Mouse (Mus musculus) midbrain, embryonic 10.5 days (tissue): ENCODE measurements around the gene Lrmda. TPM values are rescaled to one million over a fixed set of nuclear protein-coding genes. Genes with fewer than 3 reads are reported as not detected.

Source experiments
- DNase-seq: peaks from one replicate; pipeline ENCODE4 v3.0.0-alpha.2; 2017; ENCODE audit warnings: low spot score
- H3K27ac ChIP-seq: fragments of 300-500 bp; sonication (generic); replicated peaks from 2 replicates; pipeline ENCODE4 v1.5.1; 2016; ENCODE audit warnings: mild to moderate bottlenecking
- H3K27me3 ChIP-seq: fragments of 300-500 bp; sonication (generic); 2 replicates; pipeline ENCODE4 v1.6.1; 2016; ENCODE audit warnings: low read depth, mild to moderate bottlenecking; ENCODE audit not compliant: poor library complexity, severe bottlenecking
- H3K36me3 ChIP-seq: fragments of 300-500 bp; sonication (generic); 2 replicates; pipeline ENCODE4 v1.6.1; 2016; ENCODE audit warnings: mild to moderate bottlenecking, moderate library complexity
- H3K4me1 ChIP-seq: fragments of 300-500 bp; sonication (generic); 2 replicates; pipeline ENCODE4 v1.6.1; 2016
- H3K4me3 ChIP-seq: fragments of 300-500 bp; sonication (generic); 2 replicates; pipeline ENCODE4 v1.5.1; 2016; ENCODE audit warnings: mild to moderate bottlenecking, moderate library complexity
- H3K9me3 ChIP-seq: fragments of 300-500 bp; sonication (generic); replicated peaks from 2 replicates; pipeline ENCODE4 v1.6.1; 2016; ENCODE audit warnings: mild to moderate bottlenecking
- WGBS: fragments of 180-500 bp; shearing (Covaris S2); methylation state at CpG from one replicate; pipeline ENCODE4 v1.1.7; 2016; 5-methylcytosine and 5-hydroxymethylcytosine counted together
- polyA plus RNA-seq: library from polyadenylated mRNA; unstranded; fragments of >200 nt; fragmentation: Nextera tagmentation; extraction: Ambion mirVana; gene quantifications from 2 replicates; pipeline ENCODE4 v1.2.1, GENCODE M21; 2016

Gene Lrmda
- polyA plus RNA-seq, 1 experiment from 2014 or later = 0.38 TPM

DNA sequence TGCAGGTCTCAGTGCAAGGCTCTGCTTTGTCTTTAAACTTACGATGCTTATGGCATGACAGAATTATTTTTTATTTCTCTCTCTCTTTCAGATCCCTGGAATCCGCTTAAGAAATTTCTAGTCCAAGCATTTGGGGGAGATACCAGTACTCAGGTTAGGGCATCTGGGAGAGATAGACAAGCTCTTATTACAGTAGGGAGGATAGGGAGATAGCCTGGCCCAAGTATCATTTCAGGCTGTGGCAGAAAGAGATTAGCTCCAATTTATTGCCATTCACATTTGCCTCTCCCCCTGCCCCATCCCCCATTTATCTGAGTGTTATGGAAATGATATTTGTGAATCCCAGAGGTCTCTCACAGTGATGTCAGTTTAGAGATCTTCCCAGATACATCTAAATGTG lies 923.1 kb downstream of the Lrmda start:
- H3K36me3 ChIP-seq = no peaks in the 10 kb centered on the region
- 94% methylated on average over 2 of the region's 2 CpGs for WGBS

DNA sequence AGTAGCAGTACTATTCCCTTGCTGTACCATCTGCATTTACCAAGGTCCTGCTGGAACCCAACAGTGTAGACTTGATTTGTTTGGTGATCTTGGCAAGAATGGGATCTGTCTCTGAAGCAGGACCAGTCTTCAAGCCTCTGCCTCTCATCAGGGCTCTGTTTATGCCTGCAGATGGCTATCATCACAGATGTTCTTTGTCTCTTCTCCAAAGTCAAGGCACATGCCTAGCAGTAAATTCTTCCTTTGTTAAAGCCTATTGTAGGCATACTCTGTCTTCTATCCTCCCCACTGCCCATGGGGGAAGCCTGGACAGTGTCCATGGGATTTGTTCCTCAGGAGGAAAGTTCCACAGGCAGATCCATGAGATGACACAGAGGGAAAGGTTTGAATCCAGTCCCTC lies 930.0 kb downstream of the Lrmda start:
- H3K4me3 ChIP-seq = no peak overlapping the region
- DNase-seq = no peak
- H3K27ac ChIP-seq = no peak overlapping the region
- no peaks in the 10 kb centered on the region for H3K27me3 ChIP-seq
- H3K36me3 ChIP-seq = no peaks in the 10 kb centered on the region
- H3K4me1 ChIP-seq = peaks cover 7% of the 10 kb centered on the region
- H3K9me3 ChIP-seq = no peaks in the 10 kb centered on the region

More for the DNA sequence above, 923.1 kb downstream of the Lrmda start:
- H3K27ac ChIP-seq = no peak overlapping the region
- H3K4me3 ChIP-seq = no peak overlapping the region
- no peaks in the 10 kb centered on the region for H3K27me3 ChIP-seq
- H3K4me1 ChIP-seq = peaks cover 2% of the 10 kb centered on the region; the same call in 1 of the 2 replicates
- no peak for DNase-seq
- no peaks in the 10 kb centered on the region for H3K9me3 ChIP-seq

DNA sequence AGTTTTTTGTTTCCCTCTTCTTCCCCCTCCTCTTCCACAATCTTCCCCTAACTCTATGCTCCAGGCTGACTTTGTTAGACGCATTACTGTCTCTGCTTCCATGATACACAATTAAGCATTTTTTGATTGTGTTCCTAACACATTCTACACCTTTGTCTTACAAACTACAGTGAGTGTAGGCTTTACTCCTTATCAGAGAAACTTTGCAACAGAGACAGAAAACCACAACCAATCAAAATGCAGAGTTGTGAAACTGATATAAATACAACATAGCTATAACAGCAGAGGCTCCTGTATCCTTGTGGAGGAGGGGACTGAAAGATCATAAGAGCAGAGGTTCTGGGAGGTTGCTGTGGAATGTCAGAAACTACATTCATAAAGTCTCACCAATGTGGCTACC lies 933.5 kb downstream of the Lrmda start:
- no peaks in the 10 kb centered on the region for H3K27me3 ChIP-seq
- no peak overlapping the region for H3K27ac ChIP-seq
- H3K9me3 ChIP-seq = no peaks in the 10 kb centered on the region
- WGBS = 90% methylated on average over 1 of the region's 1 CpGs
- no peak overlapping the region for H3K4me3 ChIP-seq
- H3K4me1 ChIP-seq = peaks cover 7% of the 10 kb centered on the region
- DNase-seq = no peak
- H3K36me3 ChIP-seq = no peaks in the 10 kb centered on the region

DNA sequence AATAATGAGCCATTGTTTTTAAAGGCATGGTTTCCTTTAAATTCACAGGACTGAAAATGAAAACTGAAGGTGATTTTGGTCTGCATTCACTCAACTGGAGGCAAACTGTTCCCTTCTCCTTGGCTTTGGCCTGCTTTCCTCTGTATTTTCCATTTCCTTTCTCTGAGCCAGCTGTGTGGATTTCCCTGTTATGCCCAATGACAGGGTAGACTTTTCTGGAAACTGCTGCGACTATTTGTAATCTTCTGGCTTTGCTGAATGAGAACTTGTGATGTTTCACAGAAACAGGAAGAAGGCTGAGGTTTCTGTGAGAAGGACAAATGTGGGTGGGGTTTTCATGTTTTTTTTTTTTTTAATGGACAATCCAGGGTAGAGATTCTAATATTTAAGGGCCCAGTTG lies 940.7 kb downstream of the Lrmda start:
- no peaks in the 10 kb centered on the region for H3K36me3 ChIP-seq
- no peaks in the 10 kb centered on the region for H3K9me3 ChIP-seq
- no peak overlapping the region for H3K27ac ChIP-seq
- 91% methylated on average over 1 of the region's 1 CpGs for WGBS
- no peaks in the 10 kb centered on the region for H3K4me1 ChIP-seq
- no peak overlapping the region for H3K4me3 ChIP-seq
- no peaks in the 10 kb centered on the region for H3K27me3 ChIP-seq
- DNase-seq = no peak

DNA sequence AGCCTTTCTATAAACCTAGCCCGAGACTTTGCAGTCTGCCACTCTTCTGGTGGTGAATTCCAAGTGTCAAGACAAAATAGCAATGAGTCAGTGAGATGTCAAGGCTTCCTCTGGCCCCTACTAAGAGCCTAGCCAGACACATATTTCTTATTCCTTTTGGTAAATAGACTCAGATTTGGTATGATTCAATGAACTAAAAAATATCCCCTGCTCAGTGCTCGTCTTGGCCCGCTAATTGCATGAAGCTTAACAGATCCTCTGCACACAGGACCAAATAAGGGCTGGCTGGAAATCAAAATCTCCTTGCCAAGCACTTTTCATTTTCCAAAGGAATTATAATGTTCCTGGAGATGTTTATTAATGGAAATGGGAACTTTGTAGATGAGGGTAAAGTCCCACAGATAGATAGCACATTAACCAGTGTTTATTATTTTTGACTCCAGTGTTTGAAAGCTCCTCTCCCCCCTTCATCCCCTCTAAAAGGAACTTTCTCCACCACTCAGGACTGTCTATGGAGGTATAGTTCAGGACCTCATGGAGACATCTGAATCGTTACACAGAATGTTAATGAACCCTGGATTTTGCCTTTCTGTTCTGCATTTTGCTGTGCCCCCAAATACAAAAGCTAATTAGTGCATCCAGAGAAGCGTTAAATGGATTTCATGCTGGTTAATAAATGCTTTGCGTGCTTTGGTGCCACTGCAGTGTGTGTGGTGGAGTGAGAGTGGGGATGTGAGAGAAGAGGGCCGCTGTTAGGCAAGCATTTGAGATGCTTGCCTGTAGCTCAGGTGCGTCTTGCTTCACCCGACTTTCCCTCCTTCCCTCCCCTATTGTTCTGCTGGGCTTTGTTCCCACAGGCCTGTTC lies 945.5 kb downstream of the Lrmda start:
- no peak overlapping the region for H3K27ac ChIP-seq
- no peaks in the 10 kb centered on the region for H3K36me3 ChIP-seq
- 83% methylated on average over 9 of the region's 9 CpGs for WGBS
- H3K9me3 ChIP-seq = no peaks in the 10 kb centered on the region
- DNase-seq = no peak
- H3K4me1 ChIP-seq = no peaks in the 10 kb centered on the region
- H3K27me3 ChIP-seq = no peaks in the 10 kb centered on the region
- H3K4me3 ChIP-seq = no peak overlapping the region

DNA sequence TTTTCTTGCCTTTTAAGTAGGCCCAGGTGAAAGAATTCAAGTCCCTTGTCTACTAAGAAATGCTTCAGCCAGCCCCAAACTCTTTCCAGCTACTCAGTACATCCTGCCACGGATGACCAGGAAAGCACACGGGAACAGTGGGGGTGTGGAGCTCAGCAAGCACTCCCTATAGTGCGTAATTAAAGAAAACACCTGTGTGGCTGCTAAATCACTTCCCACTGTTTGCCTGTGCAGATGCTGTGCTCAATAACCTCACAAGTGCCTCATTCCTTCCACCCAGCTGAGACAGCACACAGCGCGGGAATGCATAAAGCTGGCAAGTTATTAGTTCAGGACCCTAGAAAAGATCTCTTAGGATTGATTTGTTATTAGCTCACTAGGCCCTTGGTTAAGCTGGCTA lies 949.2 kb downstream of the Lrmda start:
- 73% methylated on average over 5 of the region's 5 CpGs for WGBS
- H3K27me3 ChIP-seq = no peaks in the 10 kb centered on the region
- DNase-seq = no peak
- no peak overlapping the region for H3K27ac ChIP-seq
- H3K36me3 ChIP-seq = no peaks in the 10 kb centered on the region
- H3K4me3 ChIP-seq = no peak overlapping the region
- no peaks in the 10 kb centered on the region for H3K4me1 ChIP-seq
- H3K9me3 ChIP-seq = no peaks in the 10 kb centered on the region

DNA sequence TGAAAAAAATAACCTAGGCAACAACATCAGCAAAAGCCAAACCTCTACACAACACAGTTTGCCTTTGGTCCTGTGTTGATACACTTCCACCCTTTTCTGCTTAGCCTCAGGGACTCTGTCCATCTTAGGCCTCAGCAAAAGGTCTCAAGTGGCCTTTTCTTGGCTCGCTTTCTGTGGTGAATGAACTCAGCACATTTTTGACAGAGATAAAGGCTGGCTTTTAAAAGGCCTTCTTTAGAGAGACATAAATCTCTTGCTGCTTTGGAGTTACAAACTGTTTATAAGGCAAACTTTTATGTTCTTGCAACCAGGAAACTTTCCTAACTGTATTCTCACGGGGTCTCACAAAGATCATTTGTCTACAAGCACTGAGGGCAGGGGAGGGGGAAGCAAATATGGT lies 967.2 kb downstream of the Lrmda start:
- Histone ChIP-seq H3K27me3 (no peaks in the 10 kb centered on the region), H3K9me3 (no peaks in the 10 kb centered on the region), H3K4me3 (no peak overlapping the region), H3K4me1 (no peaks in the 10 kb centered on the region), H3K36me3 (no peaks in the 10 kb centered on the region), H3K27ac (no peak overlapping the region)
- DNase-seq = no peak
- WGBS = 87% methylated on average over 2 of the region's 2 CpGs

DNA sequence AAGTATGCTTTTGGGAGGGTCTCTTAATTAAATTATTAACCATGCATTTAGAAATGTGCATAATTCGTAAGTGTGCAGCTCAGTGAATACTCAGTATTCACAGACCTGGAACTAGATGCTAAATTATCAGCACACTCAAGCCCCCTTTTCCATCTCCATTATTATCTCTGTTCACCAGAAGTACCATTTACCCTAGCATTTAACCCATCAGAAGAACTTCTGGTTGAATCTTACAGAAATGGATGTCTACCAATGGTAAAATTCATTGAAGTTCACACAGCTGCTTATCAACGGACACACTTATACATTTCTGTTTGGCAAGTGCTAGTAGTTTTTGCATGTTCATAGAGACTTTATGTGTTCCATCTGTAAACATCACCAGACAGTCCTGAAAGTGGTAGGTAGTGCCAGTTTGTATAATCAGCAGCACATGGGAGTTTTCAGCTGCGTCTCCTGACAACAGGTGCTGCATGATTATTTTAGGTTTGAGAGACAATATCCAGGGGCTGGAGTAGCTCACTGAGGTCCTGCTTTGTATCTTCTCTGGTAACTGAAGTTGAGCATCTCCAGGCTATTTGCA lies 968.7 kb downstream of the Lrmda start:
- Histone ChIP-seq H3K27ac (no peak overlapping the region), H3K9me3 (no peaks in the 10 kb centered on the region), H3K36me3 (no peaks in the 10 kb centered on the region), H3K27me3 (no peaks in the 10 kb centered on the region), H3K4me1 (no peaks in the 10 kb centered on the region), H3K4me3 (no peak overlapping the region)
- no peak for DNase-seq
- 93% methylated on average over 3 of the region's 3 CpGs for WGBS

DNA sequence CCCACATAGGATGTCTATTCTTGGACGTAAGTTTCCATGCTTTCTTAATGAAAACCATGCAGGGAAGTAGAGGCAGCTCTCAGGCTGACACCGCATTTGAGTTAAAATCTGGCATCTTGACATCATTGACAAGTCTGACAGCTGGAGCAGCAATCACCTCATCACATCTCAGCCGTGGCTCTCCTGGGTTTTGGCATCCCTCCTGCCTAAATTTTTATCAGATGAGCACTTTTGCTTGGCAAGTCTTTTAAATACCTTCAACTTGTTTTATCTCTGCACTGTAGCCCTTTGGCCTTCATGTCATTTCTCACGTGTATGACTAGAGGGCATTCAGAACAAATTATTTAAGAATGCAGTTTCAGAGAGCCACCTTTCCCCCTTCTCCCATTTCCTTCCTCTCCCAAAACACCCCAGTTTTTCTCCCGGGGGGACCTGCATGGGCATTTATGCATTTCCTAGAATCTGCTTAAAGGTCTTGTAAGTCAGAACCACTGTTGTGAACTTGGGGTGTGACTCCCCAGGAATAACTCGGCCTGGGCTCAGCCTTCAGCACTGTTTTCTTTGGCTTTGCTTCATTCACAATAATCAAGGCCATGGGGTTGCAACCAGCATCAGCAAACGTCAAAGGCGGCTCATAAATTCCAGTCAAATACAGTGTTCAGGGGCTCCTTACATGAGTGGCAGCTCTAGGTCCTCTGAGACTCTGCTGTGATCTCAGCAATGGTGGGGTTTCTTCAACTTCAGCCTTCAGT lies 975.8 kb downstream of the Lrmda start:
- 81% methylated on average over 8 of the region's 8 CpGs for WGBS
- Histone ChIP-seq H3K27me3 (no peaks in the 10 kb centered on the region), H3K9me3 (no peaks in the 10 kb centered on the region), H3K4me1 (no peaks in the 10 kb centered on the region), H3K27ac (no peak overlapping the region), H3K36me3 (no peaks in the 10 kb centered on the region), H3K4me3 (no peak overlapping the region)
- DNase-seq = no peak

DNA sequence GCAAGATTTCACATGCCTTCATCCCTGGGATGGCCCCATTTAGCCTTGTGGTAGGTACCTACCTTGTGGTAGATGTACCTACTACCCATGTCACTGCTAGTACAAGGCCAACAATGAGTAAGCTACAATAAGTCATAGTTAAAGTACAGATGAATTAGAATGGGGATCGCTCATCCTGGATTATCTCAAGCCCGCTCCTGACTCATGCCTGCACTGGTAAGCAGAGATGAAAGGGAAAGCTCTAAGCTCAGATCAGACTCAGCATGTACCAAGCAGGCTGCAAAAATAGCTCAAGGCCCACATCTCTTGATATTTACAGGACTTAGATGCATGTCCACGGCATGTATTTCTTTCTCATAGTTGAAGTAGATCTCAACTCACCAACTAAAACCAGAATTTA lies 979.4 kb downstream of the Lrmda start:
- Histone ChIP-seq H3K27me3 (no peaks in the 10 kb centered on the region), H3K9me3 (no peaks in the 10 kb centered on the region), H3K27ac (no peak overlapping the region), H3K4me1 (no peaks in the 10 kb centered on the region), H3K36me3 (no peaks in the 10 kb centered on the region), H3K4me3 (no peak overlapping the region)
- 85% methylated on average over 3 of the region's 3 CpGs for WGBS
- DNase-seq = no peak

DNA sequence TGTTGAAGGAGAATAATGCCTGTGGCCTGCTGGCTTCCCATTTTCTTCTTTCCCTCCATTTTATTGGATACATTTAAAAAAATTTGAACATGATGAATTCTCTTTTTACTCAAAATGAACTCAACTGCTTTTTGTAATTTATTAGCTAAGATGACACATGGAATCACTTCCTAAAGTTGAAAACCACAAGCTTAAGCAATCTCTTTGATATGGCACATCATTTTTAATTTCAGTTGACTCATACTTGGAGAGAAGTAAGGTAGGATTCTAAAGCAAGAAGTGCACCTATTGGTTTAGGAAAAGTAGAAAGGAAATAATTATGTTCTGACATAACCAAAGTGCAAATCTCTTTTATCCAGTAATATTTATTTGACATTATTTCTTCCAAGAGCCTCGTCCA lies 992.5 kb downstream of the Lrmda start:
- Histone ChIP-seq H3K9me3 (no peaks in the 10 kb centered on the region), H3K4me3 (no peak overlapping the region), H3K27ac (no peak overlapping the region), H3K4me1 (peaks cover 17% of the 10 kb centered on the region), H3K27me3 (no peaks in the 10 kb centered on the region), H3K36me3 (no peaks in the 10 kb centered on the region)
- WGBS = 85% methylated on average over 1 of the region's 1 CpGs
- no peak for DNase-seq

DNA sequence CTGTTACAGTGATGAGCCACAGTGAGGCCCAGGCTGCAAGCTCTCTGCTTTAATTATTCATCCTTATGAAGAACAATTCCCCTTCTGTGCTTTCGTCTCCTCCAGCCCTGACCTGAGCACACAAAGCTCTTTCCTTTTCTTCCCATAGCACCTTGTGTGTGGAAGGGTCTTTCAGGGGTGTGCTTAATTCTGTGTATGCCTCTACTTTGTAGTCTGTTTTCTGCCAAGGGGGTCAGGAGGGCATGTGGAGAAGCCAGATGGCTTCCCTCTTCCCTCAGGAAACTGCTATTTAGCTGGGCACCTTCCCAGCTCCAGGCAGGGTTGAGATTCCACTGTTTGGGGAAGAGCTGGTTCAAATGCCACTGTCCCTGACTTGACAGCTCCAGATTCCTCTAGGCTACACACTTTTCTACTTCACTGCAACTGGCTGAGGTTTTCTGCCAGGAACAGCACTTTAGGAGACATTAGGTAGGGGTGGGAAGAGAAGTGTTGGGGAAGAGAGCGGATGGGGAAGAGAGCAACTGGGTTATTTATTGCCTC lies 995.3 kb downstream of the Lrmda start:
- peak overlapping the region; percentile 64; the same call in 1 of the 2 replicates for H3K27ac ChIP-seq
- no peaks in the 10 kb centered on the region for H3K9me3 ChIP-seq
- H3K36me3 ChIP-seq = no peaks in the 10 kb centered on the region
- DNase-seq = no peak
- no peaks in the 10 kb centered on the region for H3K27me3 ChIP-seq
- H3K4me1 ChIP-seq = peaks cover 17% of the 10 kb centered on the region
- no peak overlapping the region for H3K4me3 ChIP-seq
- 66% methylated on average over 2 of the region's 2 CpGs for WGBS
